Mouse (Mus musculus) spleen, adult 18-20 months (tissue): ENCODE measurements around the gene Hus1b.

Source experiments
- DNase-seq, 2 experiments: peaks; one replicate each; pipeline ENCODE4 v3.0.0; 2022; ENCODE audit warnings: mixed read lengths in 2 of 2

Hus1b gene

DNA sequence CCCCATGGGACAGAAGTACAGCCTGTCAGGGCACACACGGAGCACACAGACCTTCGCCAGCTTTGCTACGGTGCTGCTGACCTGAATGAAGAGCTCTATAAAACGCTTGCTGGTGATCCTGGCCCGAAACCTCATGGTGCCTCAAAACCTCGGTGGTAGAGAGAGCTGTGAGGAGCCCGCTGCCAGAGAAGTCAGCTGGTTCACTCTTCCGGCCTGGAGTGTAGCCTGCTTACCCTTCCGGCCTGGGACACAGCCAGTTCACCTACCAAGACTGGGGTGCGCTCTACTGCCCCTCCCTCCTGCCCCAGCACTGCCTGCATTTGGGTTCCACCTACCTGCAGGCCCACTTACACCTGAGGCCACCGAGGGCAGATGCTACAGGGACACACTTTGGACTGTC, at the start of gene Hus1b:
Gene Hus1b (minus strand): TSS at position 220 of the 400 bp plus-strand sequence.
- DNase-seq, result no peak

DNA sequence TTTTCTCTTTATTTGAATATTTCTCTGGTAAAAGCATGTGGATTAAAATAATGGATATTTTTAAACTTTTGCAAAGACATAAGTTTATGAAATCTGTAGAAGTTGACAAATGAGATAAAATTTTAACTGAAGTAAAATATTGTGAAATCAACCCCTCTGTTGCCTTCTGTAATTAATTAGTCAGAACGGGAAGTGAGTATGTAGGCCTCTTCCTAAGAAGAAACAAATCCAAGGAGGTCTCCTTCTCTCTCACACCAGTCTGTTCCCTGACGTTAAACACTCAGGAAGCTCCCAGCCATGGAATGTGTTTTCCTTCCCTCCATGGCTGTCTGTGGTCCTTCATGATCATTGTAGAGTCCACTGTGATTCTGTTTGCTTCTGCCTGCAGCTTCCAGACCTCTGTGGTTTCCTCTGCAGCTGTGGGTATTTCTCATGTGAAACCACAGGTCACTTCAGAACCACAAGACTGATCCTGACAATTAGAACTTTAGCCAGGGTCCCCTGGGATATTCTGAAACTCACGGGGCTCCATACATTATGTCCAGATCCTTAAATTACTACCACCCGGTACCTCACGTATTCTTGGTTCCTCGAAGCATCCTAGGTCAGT, 46.8 kb upstream of the Hus1b start:
- DNase-seq, result no peak

- peak in 1 of 2 experiments; percentile 37 for DNase-seq
Measured at GRCm38 (mm10) chr13:30993819-30994218, 46.3 kb upstream of the Hus1b start.

GRCm38 (mm10) chr13:30990233-30990632, 42.7 kb upstream of the Hus1b start:
- no peak for DNase-seq

DNA sequence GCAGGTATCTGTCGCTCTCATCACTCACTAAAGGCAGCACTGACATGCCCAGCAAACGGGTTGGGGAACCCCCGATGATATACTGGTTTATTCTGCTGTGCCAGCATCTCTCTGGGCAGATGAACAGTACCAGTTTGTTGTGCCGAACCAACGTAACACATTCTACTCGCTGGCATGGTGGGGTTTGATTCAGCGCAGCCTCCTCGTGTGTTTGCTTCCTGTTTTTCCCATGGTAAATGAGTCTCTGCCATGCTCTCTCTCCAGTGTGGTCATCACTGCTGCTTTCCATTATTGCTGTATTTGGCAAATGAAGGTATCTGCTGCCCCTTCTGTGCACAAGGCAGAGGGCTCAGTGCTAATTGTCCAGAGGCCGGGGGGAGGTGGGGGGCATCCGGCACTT, 42.2 kb upstream of the Hus1b start:
- no peak for DNase-seq

DNA sequence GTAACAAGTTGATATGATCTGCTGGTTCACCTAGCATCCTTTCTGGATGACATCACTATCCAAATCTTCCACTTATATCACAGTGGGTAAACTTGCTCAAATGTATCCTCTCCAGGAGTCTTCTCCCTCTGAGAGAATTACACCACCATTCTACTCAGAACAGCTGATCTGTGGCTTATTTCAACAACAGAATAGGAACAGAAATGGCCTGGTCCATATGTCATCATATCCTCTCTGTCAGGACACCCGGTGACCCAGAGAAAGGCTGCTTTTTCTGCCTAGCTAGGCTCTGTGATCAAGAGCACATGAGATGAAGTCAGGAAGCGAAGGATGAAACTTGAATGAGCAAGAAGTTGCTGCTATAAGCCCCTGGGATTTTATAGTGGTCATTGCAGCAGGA, 40.1 kb upstream of the Hus1b start:
- DNase-seq, result no peak

DNA sequence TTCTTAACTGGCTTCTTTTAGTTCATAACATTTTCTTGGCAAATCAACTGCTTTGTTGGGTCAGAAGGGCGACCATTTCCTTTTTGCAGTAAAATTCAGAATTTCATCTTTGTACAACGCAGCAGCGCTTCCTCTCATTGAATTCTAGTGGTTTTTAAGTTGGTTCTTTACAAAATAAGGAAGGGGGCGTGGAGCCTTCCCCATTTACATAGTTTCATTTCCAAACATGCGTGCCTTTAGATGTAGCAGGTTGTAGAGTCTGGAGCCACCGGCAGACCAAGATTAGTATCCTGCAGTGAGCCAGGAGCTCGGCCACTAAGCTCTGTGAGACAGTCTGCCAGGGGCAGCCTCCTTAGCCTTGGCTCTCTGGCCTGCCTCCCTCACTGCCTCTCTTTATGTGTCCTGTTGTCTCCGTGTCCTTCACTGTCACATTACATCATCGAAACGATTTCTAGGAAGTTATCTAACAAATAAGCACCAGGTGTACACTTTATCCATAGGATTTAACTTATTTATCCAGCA, 39.4 kb upstream of the Hus1b start:
- no peak for DNase-seq

GRCm38 (mm10) chr13:30985598-30986466, 38.3 kb upstream of the Hus1b start:
- DNase-seq, result peak in 1 of 2 experiments; percentile 26

- no peak for DNase-seq
Measured at GRCm38 (mm10) chr13:30985275-30985597, 37.7 kb upstream of the Hus1b start.

GRCm38 (mm10) chr13:30981666-30982065, 34.1 kb upstream of the Hus1b start:
- peak in 1 of 2 experiments; percentile 57 for DNase-seq

DNA sequence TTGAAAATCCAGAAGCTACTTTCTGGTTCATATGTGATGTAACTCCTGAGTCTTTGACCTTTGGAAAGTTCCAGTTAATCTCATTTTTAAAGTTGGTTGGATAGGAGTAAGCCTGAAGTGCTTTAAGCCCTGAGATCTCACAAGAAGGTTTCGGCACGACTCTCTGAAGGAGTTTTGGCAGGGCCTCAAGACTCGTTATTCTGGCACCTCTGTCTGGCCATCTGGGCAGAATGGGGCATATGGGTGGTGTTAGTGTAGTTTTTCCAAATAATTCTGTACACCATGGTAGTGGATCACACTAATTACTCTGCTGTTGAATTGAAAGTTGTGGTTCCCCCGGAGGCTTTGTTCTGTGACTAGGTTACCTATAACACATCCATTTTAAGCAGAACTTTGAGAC, 30.7 kb upstream of the Hus1b start:
- no peak for DNase-seq

- DNase-seq, result no peak
Measured at GRCm38 (mm10) chr13:30976536-30977084, 29.1 kb upstream of the Hus1b start.

- no peak for DNase-seq
Measured at GRCm38 (mm10) chr13:30974247-30974630, 26.7 kb upstream of the Hus1b start.

DNA sequence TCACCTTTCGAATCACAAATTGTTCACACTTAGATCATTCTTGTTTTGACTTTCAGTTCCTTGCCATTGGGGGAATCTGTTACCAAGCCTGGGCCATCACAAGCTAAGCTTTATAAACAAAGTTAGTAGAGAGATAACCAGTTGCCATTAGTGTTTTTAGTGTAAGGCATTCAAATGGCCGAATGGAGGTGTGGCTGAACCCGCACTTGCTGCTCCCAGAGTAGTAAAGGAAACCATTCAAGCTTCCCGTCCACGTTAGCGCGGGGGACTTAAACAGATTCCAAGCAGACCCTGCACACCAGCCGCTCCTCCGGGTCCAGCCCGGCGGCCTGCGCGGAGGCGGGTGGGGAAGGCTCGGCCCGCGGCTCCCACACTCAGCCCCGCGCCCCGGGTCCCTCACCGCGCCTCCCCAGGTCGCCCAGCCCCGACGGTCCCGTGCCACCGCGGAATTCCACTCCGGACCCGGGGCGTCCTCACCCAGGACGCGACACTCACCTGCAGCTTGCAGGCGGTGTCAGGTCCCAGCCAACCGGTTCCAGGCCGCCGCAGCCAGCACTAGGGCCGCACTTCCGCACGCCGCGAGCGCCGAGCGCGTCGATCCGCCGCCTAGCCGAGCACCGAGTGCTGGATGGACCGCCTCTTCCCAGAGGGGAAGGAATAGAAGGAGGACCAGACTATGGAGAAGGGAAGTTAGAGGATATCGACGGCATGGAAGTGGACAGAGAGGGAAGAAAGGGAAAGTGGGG, 26.1 kb upstream of the Hus1b start, which contains the start of the genes Exoc2 and Gm5447:
Gene Exoc2 (minus strand): TSS at position 593 of the 746 bp plus-strand sequence.
Gene Gm5447 (plus strand): TSS at position 704 of the 746 bp plus-strand sequence.
- peak; percentile 57 to 78 for DNase-seq

GRCm38 (mm10) chr13:30972102-30972501, 24.5 kb upstream of the Hus1b start:
- peak in 1 of 2 experiments; percentile 17 for DNase-seq

GRCm38 (mm10) chr13:30971047-30971446, 23.5 kb upstream of the Hus1b start:
- DNase-seq, result no peak

DNA sequence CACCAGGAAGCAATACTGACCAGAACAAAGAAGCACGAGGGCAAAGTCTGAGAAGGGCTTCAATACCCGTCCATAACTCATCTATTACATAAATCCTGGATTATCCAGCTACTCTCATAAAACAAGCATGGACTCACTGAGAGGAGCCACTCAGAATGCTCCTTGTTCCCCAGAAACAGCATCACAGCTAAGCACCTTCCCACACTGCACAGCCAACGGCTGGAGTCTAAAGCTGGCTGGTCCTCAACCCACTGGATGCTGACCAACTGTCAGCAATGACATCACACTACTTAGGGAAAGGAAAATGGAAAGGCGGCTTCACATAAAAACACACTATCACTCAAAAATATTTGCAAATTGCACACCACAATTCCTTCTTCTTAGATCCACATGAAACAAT, 20.8 kb upstream of the Hus1b start:
- no peak for DNase-seq

DNA sequence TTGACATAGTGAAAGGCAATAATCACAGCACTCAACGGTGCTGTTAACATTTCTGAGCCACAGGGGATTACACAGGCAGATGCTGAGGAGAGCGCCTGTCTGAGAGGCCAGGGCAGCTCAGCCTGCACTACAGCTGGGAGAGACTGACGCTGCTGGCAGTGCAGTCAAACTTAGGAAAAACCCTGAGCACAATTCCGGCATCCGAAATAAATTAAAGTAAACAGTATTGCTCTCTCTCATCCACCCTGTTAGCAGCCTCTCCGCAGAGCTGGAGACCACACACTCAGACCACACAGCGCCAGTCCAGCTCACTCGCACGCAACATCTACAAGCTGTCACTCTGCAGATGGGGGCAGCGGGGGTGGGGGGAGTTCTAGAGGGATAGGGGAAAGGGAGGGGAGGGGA, 18.9 kb upstream of the Hus1b start:
- no peak for DNase-seq

DNA sequence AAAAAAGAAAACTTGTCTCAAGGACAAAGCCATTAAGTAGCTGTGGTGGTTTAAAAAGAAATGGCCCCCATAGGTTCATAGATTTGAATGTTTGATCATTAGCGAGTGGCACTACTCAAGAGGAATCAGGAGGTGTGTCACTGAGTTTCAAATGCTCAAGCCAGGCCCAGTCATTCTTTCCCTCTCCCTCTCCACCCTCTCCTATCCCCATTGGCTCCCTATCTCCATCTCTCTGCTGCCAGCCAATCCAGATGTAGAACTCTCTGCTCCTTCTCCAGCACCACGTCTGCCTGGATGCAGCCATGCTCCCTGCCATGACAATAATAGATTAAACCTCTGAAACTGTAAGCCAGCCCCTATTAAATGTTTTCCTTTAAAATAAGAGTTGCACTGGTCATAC, 14.4 kb upstream of the Hus1b start:
- no peak for DNase-seq

GRCm38 (mm10) chr13:30960714-30961113, 13.2 kb upstream of the Hus1b start:
- no peak for DNase-seq

- DNase-seq, result no peak
Measured at GRCm38 (mm10) chr13:30953580-30953979, 6.0 kb upstream of the Hus1b start.

DNA sequence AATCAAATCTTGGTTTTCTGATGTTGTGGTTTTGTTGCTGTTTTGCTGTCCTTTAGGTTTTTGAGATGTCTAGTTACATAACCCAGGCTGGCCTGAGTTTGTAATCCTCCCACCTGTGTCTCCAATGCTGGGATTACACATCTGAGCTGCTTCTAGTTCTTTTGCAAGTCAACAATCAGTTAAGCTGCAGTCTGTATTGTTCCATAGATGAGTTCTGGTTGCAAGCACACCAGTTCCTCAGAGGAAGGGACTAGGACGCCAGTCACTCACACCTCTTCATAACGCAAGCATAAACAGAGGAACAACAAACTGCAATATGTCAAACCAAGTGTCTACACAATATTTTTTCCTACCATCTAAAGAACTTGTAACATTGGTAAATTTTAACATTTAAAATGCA, 4.5 kb upstream of the Hus1b start:
- no peak for DNase-seq

DNA sequence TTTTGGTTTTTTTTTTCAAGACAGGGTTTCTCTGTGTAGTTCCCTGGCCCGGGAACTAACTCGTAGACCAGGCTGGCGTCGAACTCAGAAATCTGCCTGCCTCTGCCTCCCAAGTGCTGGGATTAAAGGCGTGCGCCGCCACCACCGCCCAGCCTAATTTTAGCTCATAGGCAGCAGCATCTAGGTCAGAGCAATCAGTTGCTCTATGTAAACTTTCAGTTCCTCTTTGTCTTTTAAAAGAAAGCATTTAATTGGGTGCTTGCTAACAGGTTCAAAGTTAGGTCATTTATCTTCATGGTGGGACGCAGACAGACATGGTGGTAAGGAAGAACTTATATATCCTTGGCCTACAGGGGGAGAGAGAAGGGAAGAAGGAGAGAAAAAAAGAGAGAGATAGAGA, 1.6 kb upstream of the Hus1b start:
- no peak for DNase-seq
